Mouse (Mus musculus) neural tube, embryonic 15.5 days (tissue): ENCODE measurements at regions not wholly inside any gene's neighbourhood (a gene's known extent, or its start where the extent isn't known, plus 50 kb on each side); places are given as distances from the start of the nearest gene placed in this dataset.
A peak's percentile ranks its signal among the peaks of the same experiment; 100 is the strongest.

Source experiments
- ATAC-seq: fragments of 200-750 bp; cut with Nextera tagmentation; 2 replicates; pipeline ENCODE4 v1.8.0; 2017; ENCODE audit warnings: mild to moderate bottlenecking, moderate TSS enrichment, moderate library complexity; ENCODE audit not compliant: low FRiP score
- H3K27ac ChIP-seq: fragments of 300-500 bp; sonication (generic); replicated peaks from 2 replicates; pipeline ENCODE4 v1.5.1; 2015; ENCODE audit warnings: mild to moderate bottlenecking, inconsistent platforms
- H3K27me3 ChIP-seq: fragments of 300-500 bp; sonication (generic); replicated peaks from 2 replicates; pipeline ENCODE4 v1.6.1; 2015; ENCODE audit warnings: inconsistent platforms
- H3K36me3 ChIP-seq: fragments of 300-500 bp; sonication (generic); 2 replicates; pipeline ENCODE4 v1.6.1; 2015; ENCODE audit warnings: inconsistent platforms
- H3K4me1 ChIP-seq: fragments of 300-500 bp; sonication (generic); 2 replicates; pipeline ENCODE4 v1.6.1; 2015; ENCODE audit warnings: inconsistent platforms
- H3K4me2 ChIP-seq: fragments of 300-500 bp; sonication (generic); 2 replicates; pipeline ENCODE4 v1.6.1; 2015; ENCODE audit warnings: inconsistent platforms, mild to moderate bottlenecking, moderate library complexity
- H3K4me3 ChIP-seq: fragments of 300-500 bp; sonication (generic); replicated peaks from 2 replicates; pipeline ENCODE4 v1.5.1; 2015; ENCODE audit warnings: mild to moderate bottlenecking, inconsistent platforms
- H3K9ac ChIP-seq: fragments of 300-500 bp; sonication (generic); replicated peaks from 2 replicates; pipeline ENCODE4 v1.6.1; 2015; ENCODE audit warnings: mild to moderate bottlenecking, inconsistent platforms
- H3K9me3 ChIP-seq: fragments of 300-500 bp; sonication (generic); replicated peaks from 2 replicates; pipeline ENCODE4 v1.6.1; 2016; ENCODE audit warnings: inconsistent platforms
- WGBS: fragments of 180-500 bp; shearing (Covaris S2); methylation state at CpG from one replicate; pipeline ENCODE4 v1.1.7; 2015; ENCODE audit warnings: mixed read lengths; 5-methylcytosine and 5-hydroxymethylcytosine counted together

DNA sequence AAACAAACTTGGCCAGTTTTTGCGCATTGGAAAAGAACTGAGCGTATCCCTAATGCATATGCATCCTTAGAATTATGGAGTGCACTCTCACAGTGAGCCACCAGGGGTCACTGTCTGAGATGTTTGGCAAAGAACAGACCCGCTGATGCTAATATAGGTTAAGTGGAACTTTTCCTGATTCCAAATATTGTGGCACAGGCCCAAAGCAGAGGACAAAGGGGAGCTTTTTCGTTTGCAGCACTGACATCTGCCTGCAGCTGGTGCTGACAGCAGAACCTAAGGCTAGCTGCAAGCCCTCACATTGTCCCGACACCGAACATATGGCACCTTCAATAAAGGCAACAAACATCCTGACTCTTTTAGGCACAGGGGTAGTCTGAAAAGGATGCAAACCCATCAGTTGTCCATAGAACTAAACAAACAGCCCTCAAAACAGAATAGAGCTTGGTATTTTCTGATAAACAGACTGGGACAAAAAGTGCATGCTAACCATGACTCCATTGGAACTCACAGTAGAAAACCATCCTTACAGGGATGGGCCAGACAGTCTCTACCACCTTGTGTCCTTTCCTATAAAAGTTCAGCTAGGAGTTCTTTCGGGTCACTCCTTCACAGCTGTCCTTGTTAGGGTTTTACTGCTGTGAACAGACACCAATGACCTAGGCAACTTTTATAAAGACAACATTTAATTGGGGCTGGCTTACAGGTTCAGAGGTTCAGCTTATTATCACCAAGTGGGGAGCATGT lies 87.1 kb upstream of the Gm34302 start:
- peak; percentile 88 for ATAC-seq

DNA sequence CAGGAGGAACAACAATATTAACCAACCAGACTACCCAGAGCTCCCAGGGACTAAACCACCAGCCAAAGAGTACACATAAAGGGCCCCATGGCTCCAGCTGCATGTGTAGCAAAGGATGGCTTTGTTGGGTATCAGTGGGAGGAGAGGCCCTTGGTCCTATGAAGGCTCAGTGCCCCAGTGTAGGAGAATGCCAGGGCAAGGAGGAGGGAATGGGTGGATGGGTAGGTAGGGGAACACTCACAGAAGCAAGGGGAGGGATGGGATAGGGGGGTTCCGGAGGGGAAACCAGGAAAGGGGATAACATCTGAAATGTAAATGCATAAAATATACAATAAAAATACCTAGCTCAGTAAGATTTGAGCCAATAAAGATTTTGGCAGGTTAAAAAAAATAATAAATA lies 86.4 kb upstream of the Gm34302 start:
- H3K27me3 ChIP-seq, result no peaks in the 10 kb centered on the region
- no peak overlapping the region for H3K4me3 ChIP-seq
- H3K9me3 ChIP-seq, result no peaks in the 10 kb centered on the region
- H3K27ac ChIP-seq, result no peak overlapping the region
- no peak for ATAC-seq
- no peaks in the 10 kb centered on the region for H3K4me1 ChIP-seq
- no peak overlapping the region for H3K4me2 ChIP-seq
- no peaks in the 10 kb centered on the region for H3K36me3 ChIP-seq
- WGBS, result 76% methylated on average over 1 of the region's 1 CpGs
- H3K9ac ChIP-seq, result no peak overlapping the region

More for the DNA sequence above, 87.1 kb upstream of the Gm34302 start:
- Histone ChIP-seq H3K9me3 (no peaks in the 10 kb centered on the region), H3K4me1 (no peaks in the 10 kb centered on the region), H3K4me2 (no peak overlapping the region), H3K27me3 (no peaks in the 10 kb centered on the region), H3K9ac (no peak overlapping the region), H3K36me3 (no peaks in the 10 kb centered on the region), H3K4me3 (no peak overlapping the region), H3K27ac (no peak overlapping the region)
- 42% methylated on average over 7 of the region's 7 CpGs for WGBS

DNA sequence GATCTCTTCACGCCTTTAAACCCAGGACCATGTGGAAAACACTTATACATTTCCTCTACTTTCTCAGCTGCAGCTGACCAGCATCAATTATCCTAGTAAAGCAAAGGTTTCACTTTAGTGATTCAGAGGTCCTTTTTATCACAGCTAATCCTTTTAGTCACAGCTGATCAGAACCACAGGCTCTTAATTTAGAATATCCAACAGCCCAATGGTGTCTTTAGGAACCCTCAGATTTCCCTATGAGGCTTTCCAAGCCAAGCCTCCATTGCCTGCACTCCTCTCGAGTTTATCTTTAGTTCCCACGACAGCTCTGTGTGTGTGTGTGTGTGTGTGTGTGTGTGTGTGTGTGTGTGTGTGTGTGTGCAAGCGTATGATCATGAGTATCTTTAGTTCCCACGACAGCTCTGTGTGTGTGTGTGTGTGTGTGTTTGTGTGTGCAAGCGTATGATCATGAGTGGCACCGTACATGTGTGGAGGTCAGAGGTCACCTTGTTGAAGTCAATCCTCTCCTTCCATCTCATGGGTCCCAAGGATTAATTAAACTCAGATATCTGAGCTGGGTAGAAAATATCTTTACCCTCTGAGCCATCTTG lies 85.4 kb upstream of the Gm34302 start:
- Histone ChIP-seq H3K4me2 (no peak overlapping the region), H3K4me3 (no peak overlapping the region), H3K4me1 (no peaks in the 10 kb centered on the region), H3K9ac (no peak overlapping the region), H3K27ac (no peak overlapping the region), H3K27me3 (no peaks in the 10 kb centered on the region), H3K36me3 (no peaks in the 10 kb centered on the region), H3K9me3 (no peaks in the 10 kb centered on the region)
- WGBS, result 64% methylated on average over 7 of the region's 7 CpGs
- no peak for ATAC-seq

DNA sequence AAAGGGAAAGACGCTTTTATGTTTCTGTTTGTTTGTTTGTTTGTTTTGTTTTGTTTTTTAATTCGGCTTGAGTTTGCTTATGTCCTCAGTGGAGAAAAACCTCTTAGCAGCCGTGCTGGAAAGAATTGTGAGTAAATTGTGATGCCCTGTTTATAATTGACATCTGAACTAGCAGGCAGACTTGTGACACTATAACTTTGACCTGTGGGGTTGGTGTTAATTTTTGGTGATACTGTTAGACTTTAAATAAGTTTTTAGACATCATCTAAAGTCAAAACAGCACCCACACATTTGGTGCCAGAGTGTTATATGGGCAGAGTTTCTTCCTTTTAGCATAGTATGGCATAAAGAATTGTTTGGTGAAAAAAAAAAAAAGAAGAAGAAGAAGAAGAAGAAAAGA lies 84.0 kb upstream of the Gm34302 start:
- Histone ChIP-seq H3K4me2 (no peak overlapping the region), H3K9me3 (no peaks in the 10 kb centered on the region), H3K4me1 (no peaks in the 10 kb centered on the region), H3K4me3 (no peak overlapping the region), H3K9ac (no peak overlapping the region), H3K27me3 (no peaks in the 10 kb centered on the region), H3K27ac (no peak overlapping the region), H3K36me3 (no peaks in the 10 kb centered on the region)
- 92% methylated on average over 3 of the region's 3 CpGs for WGBS
- no peak for ATAC-seq

DNA sequence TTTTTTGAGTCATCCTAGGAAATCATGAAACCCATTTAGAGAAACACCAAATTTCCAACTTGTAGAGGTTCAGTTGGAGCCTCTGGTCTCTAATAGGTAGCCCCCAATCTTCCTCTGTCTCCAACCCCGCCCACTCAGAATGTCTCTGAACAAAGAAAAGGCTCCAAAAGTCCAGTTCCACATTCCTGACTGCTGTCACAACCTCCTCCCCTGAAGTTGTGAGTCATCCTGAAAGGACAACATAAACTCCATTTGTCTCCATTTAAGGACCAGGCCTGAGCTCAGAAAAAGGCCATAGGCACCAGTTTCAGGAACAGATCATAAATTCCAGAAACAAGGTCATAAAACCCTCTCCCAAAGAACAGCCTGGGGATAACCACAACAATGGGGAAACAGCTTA lies 79.4 kb upstream of the Gm34302 start:
- H3K4me1 ChIP-seq, result no peaks in the 10 kb centered on the region
- H3K27me3 ChIP-seq, result no peaks in the 10 kb centered on the region
- ATAC-seq, result no peak
- H3K4me2 ChIP-seq, result no peak overlapping the region
- H3K9me3 ChIP-seq, result no peaks in the 10 kb centered on the region
- 70% methylated on average over 1 of the region's 1 CpGs for WGBS
- no peak overlapping the region for H3K4me3 ChIP-seq
- H3K36me3 ChIP-seq, result no peaks in the 10 kb centered on the region
- no peak overlapping the region for H3K9ac ChIP-seq
- H3K27ac ChIP-seq, result no peak overlapping the region

DNA sequence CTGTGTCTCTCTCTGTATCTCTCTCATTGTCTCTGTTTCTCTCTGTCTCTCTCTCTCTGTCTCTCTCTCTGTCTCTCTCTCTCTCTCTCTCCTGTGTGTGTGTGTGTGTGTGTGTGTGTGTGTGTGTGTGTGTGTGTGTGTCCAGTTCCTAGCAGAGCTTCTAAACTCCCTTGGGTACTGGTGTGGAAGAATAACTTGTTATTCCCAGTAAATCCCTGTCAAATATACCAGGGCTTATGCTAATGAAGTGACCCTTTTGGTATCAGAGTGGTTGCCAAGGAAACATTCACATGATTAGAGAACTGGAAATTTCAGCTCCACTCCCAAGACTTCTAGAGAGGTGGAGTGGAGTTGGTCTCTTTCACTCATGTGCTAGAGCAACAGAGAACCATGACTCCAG lies 78.9 kb upstream of the Gm34302 start:
- no peak for ATAC-seq

DNA sequence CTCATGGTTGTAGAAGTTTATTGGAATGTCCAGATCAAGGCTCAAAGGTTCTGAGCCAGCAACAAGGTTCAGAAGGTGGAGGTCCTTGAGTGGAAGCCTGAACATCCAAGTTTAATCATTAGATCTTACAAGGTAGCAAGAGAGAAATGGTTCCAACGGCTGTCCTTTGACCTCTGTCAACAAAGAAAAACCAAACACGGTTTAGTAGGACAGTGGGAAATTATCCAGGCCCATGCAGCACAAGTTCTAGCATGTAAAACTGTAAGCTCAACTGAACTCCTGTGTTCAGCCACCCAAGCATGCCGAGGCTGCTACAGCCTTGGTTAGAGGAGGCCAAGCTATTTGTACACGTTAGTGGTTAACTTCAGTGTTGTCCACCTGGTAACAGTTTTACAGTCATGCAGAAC lies 77.1 kb upstream of the Gm34302 start:
- H3K9ac ChIP-seq, result no peak overlapping the region
- no peaks in the 10 kb centered on the region for H3K27me3 ChIP-seq
- 86% methylated on average over 4 of the region's 4 CpGs for WGBS
- no peak overlapping the region for H3K4me2 ChIP-seq
- H3K4me3 ChIP-seq, result no peak overlapping the region
- no peaks in the 10 kb centered on the region for H3K4me1 ChIP-seq
- H3K36me3 ChIP-seq, result no peaks in the 10 kb centered on the region
- H3K9me3 ChIP-seq, result no peaks in the 10 kb centered on the region
- ATAC-seq, result no peak
- H3K27ac ChIP-seq, result no peak overlapping the region

More for the DNA sequence above, 78.9 kb upstream of the Gm34302 start:
- H3K27me3 ChIP-seq, result no peaks in the 10 kb centered on the region
- H3K4me2 ChIP-seq, result no peak overlapping the region
- H3K36me3 ChIP-seq, result no peaks in the 10 kb centered on the region
- H3K4me1 ChIP-seq, result no peaks in the 10 kb centered on the region
- no peak overlapping the region for H3K4me3 ChIP-seq
- no peaks in the 10 kb centered on the region for H3K9me3 ChIP-seq
- no peak overlapping the region for H3K27ac ChIP-seq
- no peak overlapping the region for H3K9ac ChIP-seq

DNA sequence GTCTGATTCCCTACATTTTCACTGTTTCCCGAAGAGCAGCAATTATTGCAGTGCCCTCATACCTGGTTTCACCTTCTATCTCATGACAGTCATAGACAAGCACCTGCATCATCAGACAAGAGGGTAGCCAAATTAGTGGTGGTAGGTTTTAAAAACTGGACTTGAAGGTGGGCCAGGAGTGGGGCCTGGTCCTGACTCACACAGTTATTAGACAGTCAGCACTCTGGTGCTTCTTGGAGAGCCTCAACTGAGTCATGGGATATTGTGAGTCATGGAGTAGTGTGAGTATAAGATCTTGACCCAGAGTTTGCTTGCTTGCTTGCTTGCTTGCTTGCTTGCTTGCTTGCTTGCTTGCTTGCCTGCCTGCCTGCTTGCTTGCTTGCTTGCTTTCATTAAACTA lies 73.1 kb upstream of the Gm34302 start:
- no peak overlapping the region for H3K4me2 ChIP-seq
- no peaks in the 10 kb centered on the region for H3K9me3 ChIP-seq
- ATAC-seq, result no peak
- 89% methylated on average over 1 of the region's 1 CpGs for WGBS
- no peaks in the 10 kb centered on the region for H3K36me3 ChIP-seq
- no peak overlapping the region for H3K9ac ChIP-seq
- peaks cover 4% of the 10 kb centered on the region for H3K4me1 ChIP-seq
- no peak overlapping the region for H3K27ac ChIP-seq
- H3K27me3 ChIP-seq, result no peaks in the 10 kb centered on the region
- no peak overlapping the region for H3K4me3 ChIP-seq

DNA sequence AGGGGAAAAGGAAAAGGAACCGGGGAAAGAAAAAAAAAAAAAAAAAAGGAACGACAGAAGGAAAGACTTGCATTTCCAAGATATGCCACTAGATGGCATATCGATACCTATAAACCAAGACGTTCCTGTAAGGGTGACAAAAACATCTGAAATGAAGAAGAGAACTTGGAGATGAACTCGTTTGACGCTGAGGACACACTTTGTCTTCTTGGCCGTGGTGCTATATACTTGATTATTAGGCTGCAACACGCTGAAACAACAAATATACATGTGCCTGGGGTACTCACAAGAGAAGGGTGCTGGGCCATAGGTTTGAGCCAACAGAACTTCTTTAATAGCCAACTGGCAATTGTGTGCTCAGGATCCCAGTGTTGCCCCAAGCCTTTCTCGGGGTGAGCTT lies 71.2 kb upstream of the Gm34302 start:
- no peak overlapping the region for H3K27ac ChIP-seq
- H3K4me3 ChIP-seq, result no peak overlapping the region
- 7% methylated on average over 9 of the region's 9 CpGs for WGBS
- peak; percentile 59; the same call in 1 of the 2 replicates for ATAC-seq
- H3K4me2 ChIP-seq, result peak overlapping the region; percentile 33; the same call in 1 of the 2 replicates
- H3K36me3 ChIP-seq, result no peaks in the 10 kb centered on the region
- peaks cover 4% of the 10 kb centered on the region for H3K4me1 ChIP-seq
- H3K9ac ChIP-seq, result no peak overlapping the region
- no peaks in the 10 kb centered on the region for H3K9me3 ChIP-seq
- H3K27me3 ChIP-seq, result no peaks in the 10 kb centered on the region

DNA sequence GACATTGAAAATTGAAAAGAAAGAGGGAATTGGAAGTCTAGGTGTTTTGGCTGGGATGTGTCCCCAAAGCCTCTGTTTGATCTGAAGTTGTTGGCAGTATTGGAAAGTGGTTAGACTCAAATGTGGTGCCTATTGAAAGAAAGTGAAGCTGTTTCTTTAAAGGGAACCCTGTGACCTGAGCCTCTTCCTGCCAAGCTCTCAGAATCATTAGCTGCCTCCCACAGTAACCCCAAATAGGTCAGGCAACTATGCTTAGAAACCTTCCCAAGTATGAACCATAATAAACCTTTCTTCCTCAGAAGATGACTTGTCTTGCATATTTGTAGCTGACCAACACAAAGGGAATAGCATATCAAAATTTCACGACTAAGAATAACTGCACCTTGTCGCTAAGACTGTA lies 69.7 kb upstream of the Gm34302 start:
- Histone ChIP-seq H3K4me3 (no peak overlapping the region), H3K27ac (no peak overlapping the region), H3K4me1 (peaks cover 4% of the 10 kb centered on the region), H3K36me3 (no peaks in the 10 kb centered on the region), H3K4me2 (no peak overlapping the region), H3K9me3 (no peaks in the 10 kb centered on the region), H3K9ac (no peak overlapping the region), H3K27me3 (no peaks in the 10 kb centered on the region)
- 90% methylated on average over 2 of the region's 2 CpGs for WGBS
- no peak for ATAC-seq

DNA sequence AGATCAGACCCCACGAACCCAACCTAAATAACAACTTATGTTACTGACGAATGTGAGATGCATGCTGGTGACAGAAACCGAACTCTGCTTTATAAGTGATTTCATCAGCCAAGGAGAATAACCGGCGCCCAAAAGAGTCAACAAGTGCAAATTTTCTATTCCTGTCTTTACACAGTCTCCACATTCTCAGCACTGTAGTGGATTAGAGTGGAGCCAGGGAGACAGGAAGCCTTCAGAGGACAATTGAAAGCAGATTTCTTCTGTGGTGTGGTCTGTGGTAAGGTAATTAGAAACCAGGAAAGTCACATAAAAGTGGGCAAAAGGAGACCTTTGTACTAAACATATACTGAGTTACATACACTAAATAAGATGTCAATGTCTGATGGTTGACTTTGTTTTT lies 68.0 kb upstream of the Gm34302 start:
- Histone ChIP-seq H3K4me3 (no peak overlapping the region), H3K9ac (no peak overlapping the region), H3K27me3 (no peaks in the 10 kb centered on the region), H3K4me2 (no peak overlapping the region), H3K36me3 (no peaks in the 10 kb centered on the region), H3K27ac (no peak overlapping the region), H3K9me3 (no peaks in the 10 kb centered on the region), H3K4me1 (peaks cover 4% of the 10 kb centered on the region)
- ATAC-seq, result no peak
- WGBS, result 87% methylated on average over 5 of the region's 5 CpGs

DNA sequence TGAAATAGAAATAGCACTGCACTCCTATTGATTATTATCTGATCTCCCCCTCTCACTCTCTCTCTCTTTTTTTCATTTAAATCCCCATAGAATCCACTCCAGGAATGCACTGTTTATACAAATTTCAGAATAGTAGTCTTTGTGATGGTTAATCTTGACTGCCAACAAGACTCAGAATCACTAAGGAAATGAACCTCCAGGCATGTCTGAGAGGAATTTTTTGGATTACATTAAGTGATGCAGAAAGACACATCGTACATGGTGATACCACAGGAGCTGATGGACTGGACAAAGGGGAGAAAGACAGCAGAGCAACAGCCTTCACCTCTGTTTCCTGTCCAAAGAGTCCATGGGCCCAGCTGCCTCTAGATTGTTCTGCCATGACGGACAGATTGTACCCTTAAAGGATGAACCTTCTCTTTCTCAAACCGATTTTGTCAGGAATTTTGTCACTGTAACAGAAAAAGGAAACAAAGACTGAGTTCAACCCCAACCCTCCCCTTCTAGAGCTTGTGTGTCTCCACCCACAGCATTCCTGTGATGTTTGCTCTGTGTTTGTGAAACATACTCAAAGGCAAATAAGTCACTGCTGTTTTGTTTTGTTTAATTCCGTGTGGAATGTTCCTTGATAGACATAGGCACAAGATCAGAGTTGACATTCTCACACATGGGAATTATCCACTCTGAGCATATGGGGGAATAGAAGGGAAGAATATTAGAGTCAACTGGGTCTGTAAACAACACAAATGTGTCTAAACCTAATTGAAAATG lies 59.1 kb upstream of the Gm34302 start:
- Histone ChIP-seq H3K4me3 (no peak overlapping the region), H3K36me3 (no peaks in the 10 kb centered on the region), H3K9ac (no peak overlapping the region), H3K27me3 (no peaks in the 10 kb centered on the region), H3K27ac (no peak overlapping the region), H3K4me2 (no peak overlapping the region), H3K9me3 (no peaks in the 10 kb centered on the region), H3K4me1 (no peaks in the 10 kb centered on the region)
- 86% methylated on average over 4 of the region's 4 CpGs for WGBS
- ATAC-seq, result no peak
